ENCODE assay signal across 23 mouse cellular contexts in the genomic region with DNA sequence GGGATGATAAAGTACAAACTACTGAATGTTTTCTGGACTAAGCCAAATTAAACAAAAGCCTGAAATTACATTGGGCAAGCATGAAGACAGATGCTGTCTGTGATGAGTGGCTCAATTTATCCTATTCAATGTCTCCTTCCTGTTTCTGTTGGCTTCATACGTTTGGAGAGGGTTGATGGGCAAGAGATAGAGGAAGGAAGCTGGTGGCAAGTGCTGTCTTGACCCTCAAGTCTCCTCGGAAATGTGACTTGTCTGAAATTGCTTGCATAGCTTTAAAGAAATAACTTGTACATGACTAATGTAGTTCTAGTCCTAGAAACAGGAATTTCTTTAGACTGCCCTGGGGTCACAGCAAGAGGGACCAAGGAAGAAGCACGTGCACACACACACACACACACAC.
DNase-seq lines count a peak whose midpoint lies in the region; ATAC-seq and TF ChIP-seq lines count a peak whose summit lies in the region.
"Had no signal": no experiment of that assay in that cellular context is flagged by ENCODE, and none has a peak within 500 bp of the region (broad histone marks: within the 10 kb centered on the region; RNA-seq: fewer than 3 reads in every experiment).

No protein-coding gene starts in this region.

- no peaks in the 10 kb centered on the region for H3K9me3 ChIP-seq in hindbrain, postnatal 0 days (ENCODE audit: low read length)
- H3K9me3 ChIP-seq: embryonic facial prominence, embryonic 10.5 days; hindbrain, embryonic 13.5 days; intestine, embryonic 15.5 days; limb, embryonic 15.5 days; midbrain, embryonic 15.5 days had no signal

- WGBS in hindbrain, postnatal 0 days: 69% methylated on average over 3 of the region's 3 CpGs

- H3K27me3 ChIP-seq in hindbrain, postnatal 0 days (ENCODE audit: insufficient read depth, low read length): no peaks in the 10 kb centered on the region
- H3K27me3 ChIP-seq: hindbrain, embryonic 13.5 days; intestine, embryonic 15.5 days; limb, embryonic 15.5 days; midbrain, embryonic 15.5 days; Patski had no signal

- H3K27ac ChIP-seq in hindbrain, postnatal 0 days: no peak overlapping the region
- H3K27ac ChIP-seq: embryonic facial prominence, embryonic 10.5 days; hindbrain, embryonic 13.5 days; intestine, embryonic 15.5 days; layer of hippocampus, adult 2 months; limb, embryonic 15.5 days; midbrain, embryonic 15.5 days had no signal

- no peak overlapping the region for H3K4me3 ChIP-seq in hindbrain, postnatal 0 days (ENCODE audit: low read length)
- H3K4me3 ChIP-seq: embryonic facial prominence, embryonic 10.5 days; hindbrain, embryonic 13.5 days; intestine, embryonic 15.5 days; layer of hippocampus, adult 2 months; limb, embryonic 15.5 days; midbrain, embryonic 15.5 days; myocyte had no signal

- TF ChIP-seq CTCF in hindbrain, postnatal 0 days (IDR thresholded peaks at IDR 0.05; ENCODE audit: low read depth): no peak

- no peaks in the 10 kb centered on the region for H3K36me3 ChIP-seq in hindbrain, postnatal 0 days (ENCODE audit: insufficient read depth, low read length)
- H3K36me3 ChIP-seq: embryonic facial prominence, embryonic 10.5 days; hindbrain, embryonic 13.5 days; intestine, embryonic 15.5 days; limb, embryonic 15.5 days; midbrain, embryonic 15.5 days had no signal

- ATAC-seq in hindbrain, postnatal 0 days: no peak
- ATAC-seq: forebrain, embryonic 14.5 days; intestine, embryonic 15.5 days; midbrain, embryonic 15.5 days; Patski had no signal

- DNase-seq in kidney, adult 9 months: peak; percentile 34
- no peak for DNase-seq in kidney, adult 18-20 months
- DNase-seq in 3T3-L1 (ENCODE audit: low read depth, low spot score): peak; percentile 46
- peak; percentile 25 for DNase-seq in Muller cell, postnatal 12 days (ENCODE audit: inconsistent ontology term)
- peak; percentile 10 for DNase-seq in kidney, postnatal 10 days
- no peak for DNase-seq in left cerebral cortex, postnatal 10 days (ENCODE audit: extremely low spot score in 1 of 2, low spot score in 2 of 2)
- DNase-seq in hindbrain, postnatal 0 days (ENCODE audit: low spot score): no peak
- DNase-seq: adrenal gland, postnatal 10 days; cerebellum, adult 11-12 months; cerebellum, postnatal 36 days; gastrocnemius, postnatal 14 days; heart, postnatal 10 days; thymus, postnatal 14 days had no signal

- H3K4me1 ChIP-seq in hindbrain, postnatal 0 days (ENCODE audit: insufficient read depth, low read length): no peaks in the 10 kb centered on the region
- H3K4me1 ChIP-seq: embryonic facial prominence, embryonic 10.5 days; hindbrain, embryonic 13.5 days; intestine, embryonic 15.5 days; limb, embryonic 15.5 days; midbrain, embryonic 15.5 days had no signal

- intact Hi-C loops in left cerebral cortex, postnatal 10 days (cut with DNase I): no loop called here

- H3K4me2 ChIP-seq in hindbrain, postnatal 0 days (ENCODE audit: low read depth, low read length): no peak overlapping the region
- H3K4me2 ChIP-seq: heart, embryonic 11.5 days; hindbrain, embryonic 13.5 days; intestine, embryonic 15.5 days; limb, embryonic 15.5 days; midbrain, embryonic 15.5 days had no signal

- no peak overlapping the region for H3K9ac ChIP-seq in hindbrain, postnatal 0 days (replicated peaks; ENCODE audit: low read length)
- H3K9ac ChIP-seq: hindbrain, embryonic 13.5 days; intestine, embryonic 15.5 days; limb, embryonic 15.5 days; midbrain, embryonic 15.5 days had no signal

Comparison
In these comparisons a context has a peak if more than half of its experiments do, and no peak if none do; other contexts are left out.
1. DNase-seq: peak in kidney, adult 9 months (single experiment), 3T3-L1 (single experiment), Muller cell, postnatal 12 days (single experiment) and kidney, postnatal 10 days (single experiment); none in kidney, adult 18-20 months (single experiment), left cerebral cortex, postnatal 10 days (0 of 2) and hindbrain, postnatal 0 days (single experiment).